30 mouse cellular contexts compared by ENCODE assay signal in genomic region chrX:129745976-129746375, GRCm38 (mm10).
"Had no signal": no experiment of that assay in that cellular context is flagged by ENCODE, and none has a peak within 500 bp of the region (broad histone marks: within the 10 kb centered on the region; RNA-seq: fewer than 3 reads in every experiment).

No protein-coding gene starts in this region.

- H3K27ac ChIP-seq: limb, embryonic 10.5 days; limb, embryonic 12.5 days; limb, embryonic 13.5 days; limb, embryonic 15.5 days; liver, embryonic 12.5 days; liver, embryonic 13.5 days; liver, embryonic 14.5 days; liver, embryonic 15.5 days; lung, embryonic 15.5 days; macrophage; midbrain, embryonic 10.5 days; midbrain, embryonic 12.5 days; midbrain, embryonic 13.5 days; midbrain, embryonic 15.5 days; neural tube, embryonic 12.5 days had no signal

- H3K9ac ChIP-seq: limb, embryonic 12.5 days; limb, embryonic 13.5 days; limb, embryonic 15.5 days; liver, embryonic 12.5 days; liver, embryonic 13.5 days; liver, embryonic 14.5 days; liver, embryonic 15.5 days; liver, postnatal 0 days; lung, embryonic 14.5 days; lung, embryonic 15.5 days; midbrain, embryonic 12.5 days; midbrain, embryonic 13.5 days; midbrain, embryonic 15.5 days; neural tube, embryonic 12.5 days had no signal

- H3K36me3 ChIP-seq: limb, embryonic 10.5 days; limb, embryonic 12.5 days; limb, embryonic 13.5 days; limb, embryonic 15.5 days; liver, embryonic 12.5 days; liver, embryonic 13.5 days; liver, embryonic 15.5 days; lung, embryonic 15.5 days; midbrain, embryonic 10.5 days; midbrain, embryonic 12.5 days; midbrain, embryonic 13.5 days; midbrain, embryonic 15.5 days; neural tube, embryonic 12.5 days had no signal

- H3K9me3 ChIP-seq: limb, embryonic 10.5 days; limb, embryonic 12.5 days; limb, embryonic 13.5 days; limb, embryonic 15.5 days; liver, embryonic 12.5 days; liver, embryonic 13.5 days; liver, embryonic 15.5 days; lung, embryonic 15.5 days; midbrain, embryonic 10.5 days; midbrain, embryonic 12.5 days; midbrain, embryonic 13.5 days; midbrain, embryonic 15.5 days; neural tube, embryonic 12.5 days had no signal

- H3K4me1 ChIP-seq: limb, embryonic 10.5 days; limb, embryonic 12.5 days; limb, embryonic 13.5 days; limb, embryonic 15.5 days; liver, embryonic 12.5 days; liver, embryonic 13.5 days; liver, embryonic 15.5 days; lung, embryonic 15.5 days; midbrain, embryonic 10.5 days; midbrain, embryonic 12.5 days; midbrain, embryonic 13.5 days; midbrain, embryonic 15.5 days; neural tube, embryonic 12.5 days had no signal

- H3K4me3 ChIP-seq: limb, embryonic 10.5 days; limb, embryonic 12.5 days; limb, embryonic 13.5 days; limb, embryonic 15.5 days; liver, embryonic 12.5 days; liver, embryonic 13.5 days; liver, embryonic 15.5 days; lung, embryonic 15.5 days; megakaryocyte, embryonic 14.5 days; midbrain, embryonic 10.5 days; midbrain, embryonic 12.5 days; midbrain, embryonic 13.5 days; midbrain, embryonic 15.5 days; myocyte; neural tube, embryonic 12.5 days had no signal

- DNase-seq: left cerebral cortex, postnatal 4 days; liver; liver, embryonic 13.5 days; liver, postnatal 0 days; lung, adult 18-20 months; lung, adult 2 months; lung, embryonic 14.5 days; lung, postnatal 10 days; lung, postnatal 14 days; lung, postnatal 36 days; lung, postnatal 4 days; midbrain, embryonic 14.5 days had no signal

- ATAC-seq: liver, embryonic 12.5 days; liver, postnatal 0 days; lung, postnatal 0 days; midbrain, embryonic 13.5 days; midbrain, embryonic 15.5 days; midbrain, embryonic 16.5 days had no signal
